30 mouse cellular contexts compared by ENCODE assay signal in genomic region chr1:110447742-110448312, GRCm38 (mm10).
A peak's percentile ranks its signal among the peaks of the same experiment; 100 is the strongest.
DNase-seq lines count a peak whose midpoint lies in the region; ATAC-seq lines count a peak whose summit lies in the region.
"Had no signal": no experiment of that assay in that cellular context is flagged by ENCODE, and none has a peak within 500 bp of the region (broad histone marks: within the 10 kb centered on the region; RNA-seq: fewer than 3 reads in every experiment).

No protein-coding gene starts in this region.

- no peak overlapping the region for H3K4me2 ChIP-seq in embryonic facial prominence, embryonic 11.5 days (ENCODE audit: low read depth, low read length)
- no peak overlapping the region for H3K4me2 ChIP-seq in midbrain, embryonic 11.5 days
- H3K4me2 ChIP-seq: heart, embryonic 13.5 days; liver, embryonic 15.5 days; lung, embryonic 15.5 days had no signal

- H3K4me1 ChIP-seq in embryonic facial prominence, embryonic 11.5 days (ENCODE audit: control insufficient read depth, insufficient read depth, low read length): no peaks in the 10 kb centered on the region
- H3K4me1 ChIP-seq in embryonic facial prominence, embryonic 10.5 days: 0 out of 2 replicates have a peak, but pooled peaks cover 3% of the 10 kb centered on the region
- no peaks in the 10 kb centered on the region; the same call in none of the 2 replicates for H3K4me1 ChIP-seq in midbrain, embryonic 11.5 days (ENCODE audit: control insufficient read depth, insufficient read depth, low read length)
- H3K4me1 ChIP-seq in midbrain, embryonic 10.5 days: peaks cover 25% of the 10 kb centered on the region
- H3K4me1 ChIP-seq: heart, embryonic 13.5 days; limb, embryonic 10.5 days; liver, embryonic 15.5 days; lung, embryonic 15.5 days; megakaryocyte, embryonic 14.5 days had no signal

- H3K27me3 ChIP-seq in embryonic facial prominence, embryonic 11.5 days (ENCODE audit: control insufficient read depth, insufficient read depth, low read length): no peaks in the 10 kb centered on the region
- H3K27me3 ChIP-seq in embryonic facial prominence, embryonic 10.5 days (replicated peaks; ENCODE audit: low read depth, poor library complexity, severe bottlenecking): no peaks in the 10 kb centered on the region
- no peaks in the 10 kb centered on the region for H3K27me3 ChIP-seq in midbrain, embryonic 11.5 days (ENCODE audit: control insufficient read depth, insufficient read depth, low read length)
- peaks cover 13% of the 10 kb centered on the region; the same call in 1 of the 2 replicates for H3K27me3 ChIP-seq in midbrain, embryonic 10.5 days (ENCODE audit: low read depth, poor library complexity, severe bottlenecking)
- H3K27me3 ChIP-seq: heart, embryonic 13.5 days; liver, embryonic 15.5 days; lung, embryonic 15.5 days; megakaryocyte, embryonic 14.5 days had no signal

- peak; percentile 45 for DNase-seq in embryonic facial prominence, embryonic 11.5 days (ENCODE audit: low spot score)
- no peak for DNase-seq in embryonic facial prominence, embryonic 10.5 days (ENCODE audit: low spot score)
- peak; percentile 88 for DNase-seq in midbrain, embryonic 11.5 days (ENCODE audit: low spot score, missing footprints)
- DNase-seq in midbrain, embryonic 10.5 days (ENCODE audit: low spot score): no peak
- DNase-seq in embryo, embryonic 10.5 days (ENCODE audit: low spot score): peak; percentile 80
- DNase-seq in mesoderm, embryonic 11.5 days (ENCODE audit: low read depth, low spot score): peak; percentile 75
- no peak for DNase-seq in urinary bladder, adult 2 months (ENCODE audit: low spot score)
- DNase-seq in layer of hippocampus, adult 11-12 months (ENCODE audit: low spot score): no peak
- DNase-seq: adrenal gland, postnatal 10 days; cerebellum, adult 2 months; cerebellum, postnatal 36 days; forebrain, postnatal 0 days; gastrocnemius, postnatal 25 days; heart, adult 2 months; heart, postnatal 14 days; kidney, adult 18-20 months; liver; lung, postnatal 36 days; right cerebral cortex, postnatal 14 days; thymus, adult 2 months; thymus, postnatal 4 days had no signal

- H3K4me3 ChIP-seq in embryonic facial prominence, embryonic 11.5 days (ENCODE audit: low read depth, low read length): no peak overlapping the region
- no peak overlapping the region for H3K4me3 ChIP-seq in embryonic facial prominence, embryonic 10.5 days
- H3K4me3 ChIP-seq in midbrain, embryonic 11.5 days (ENCODE audit: low read depth, low read length): no peak overlapping the region
- H3K4me3 ChIP-seq in midbrain, embryonic 10.5 days: no peak overlapping the region
- H3K4me3 ChIP-seq: heart, adult 2 months; heart, embryonic 13.5 days; limb, embryonic 10.5 days; liver, embryonic 15.5 days; lung, embryonic 15.5 days; megakaryocyte, embryonic 14.5 days; myocyte had no signal

- no peak overlapping the region for H3K9ac ChIP-seq in embryonic facial prominence, embryonic 11.5 days (replicated peaks; ENCODE audit: low read length)
- H3K9ac ChIP-seq in midbrain, embryonic 11.5 days (ENCODE audit: low read length): no peak overlapping the region
- H3K9ac ChIP-seq: forebrain, postnatal 0 days; heart, embryonic 13.5 days; liver, embryonic 15.5 days; lung, embryonic 15.5 days had no signal

- 39% methylated on average over 3 of the region's 3 CpGs for WGBS in embryonic facial prominence, embryonic 11.5 days
- 43% methylated on average over 3 of the region's 3 CpGs for WGBS in embryonic facial prominence, embryonic 10.5 days
- WGBS in midbrain, embryonic 11.5 days: 14% methylated on average over 3 of the region's 3 CpGs
- 18% methylated on average over 3 of the region's 3 CpGs for WGBS in midbrain, embryonic 10.5 days

- no peaks in the 10 kb centered on the region for H3K9me3 ChIP-seq in embryonic facial prominence, embryonic 11.5 days (replicated peaks; ENCODE audit: control insufficient read depth, low read length)
- H3K9me3 ChIP-seq in embryonic facial prominence, embryonic 10.5 days: no peaks in the 10 kb centered on the region
- no peaks in the 10 kb centered on the region for H3K9me3 ChIP-seq in midbrain, embryonic 11.5 days (ENCODE audit: control insufficient read depth, low read length)
- no peaks in the 10 kb centered on the region for H3K9me3 ChIP-seq in midbrain, embryonic 10.5 days (replicated peaks)
- H3K9me3 ChIP-seq: heart, embryonic 13.5 days; limb, embryonic 10.5 days; liver, embryonic 15.5 days; lung, embryonic 15.5 days; megakaryocyte, embryonic 14.5 days had no signal

- no peak for ATAC-seq in embryonic facial prominence, embryonic 11.5 days (replicated peaks; ENCODE audit: insufficient number of reproducible peaks, low FRiP score, low TSS enrichment, low read depth)
- peak; percentile 90 for ATAC-seq in midbrain, embryonic 11.5 days (ENCODE audit: low FRiP score)
- ATAC-seq: forebrain, postnatal 0 days; hindbrain, embryonic 16.5 days had no signal

- H3K27ac ChIP-seq in embryonic facial prominence, embryonic 11.5 days (replicated peaks; ENCODE audit: low read depth, low read length): no peak overlapping the region
- H3K27ac ChIP-seq in embryonic facial prominence, embryonic 10.5 days (replicated peaks): no peak overlapping the region
- H3K27ac ChIP-seq in midbrain, embryonic 11.5 days (ENCODE audit: low read depth, low read length): no peak overlapping the region
- H3K27ac ChIP-seq in midbrain, embryonic 10.5 days (replicated peaks): no peak overlapping the region
- H3K27ac ChIP-seq: heart, adult 2 months; heart, embryonic 13.5 days; kidney, postnatal 0 days; limb, embryonic 10.5 days; liver, embryonic 15.5 days; lung, embryonic 15.5 days; stomach, postnatal 0 days had no signal

- H3K36me3 ChIP-seq in embryonic facial prominence, embryonic 11.5 days (replicated peaks; ENCODE audit: control insufficient read depth, insufficient read depth, low read depth, low read length): no peaks in the 10 kb centered on the region
- H3K36me3 ChIP-seq in embryonic facial prominence, embryonic 10.5 days (replicated peaks): no peaks in the 10 kb centered on the region
- no peaks in the 10 kb centered on the region for H3K36me3 ChIP-seq in midbrain, embryonic 11.5 days (ENCODE audit: control insufficient read depth, insufficient read depth, low read length)
- no peaks in the 10 kb centered on the region for H3K36me3 ChIP-seq in midbrain, embryonic 10.5 days
- H3K36me3 ChIP-seq: heart, embryonic 13.5 days; limb, embryonic 10.5 days; liver, embryonic 15.5 days; lung, embryonic 15.5 days had no signal

Comparison
In these comparisons a context has a peak if more than half of its experiments do, and no peak if none do; other contexts are left out.
1. DNase-seq: peak in embryonic facial prominence, embryonic 11.5 days (single experiment), midbrain, embryonic 11.5 days (single experiment), embryo, embryonic 10.5 days (single experiment) and mesoderm, embryonic 11.5 days (single experiment); none in embryonic facial prominence, embryonic 10.5 days (single experiment), midbrain, embryonic 10.5 days (single experiment), urinary bladder, adult 2 months (single experiment) and layer of hippocampus, adult 11-12 months (single experiment).